Mouse (Mus musculus): Measurements from ENCODE around the gene Ddn. TPM values are rescaled to one million over a fixed set of nuclear protein-coding genes. Genes with fewer than 3 reads are reported as not detected.

The Ddn gene
- polyA plus RNA-seq, 1 experiment from 2014 or later = 0.04 TPM

- Histone ChIP-seq H3K27ac (no peak overlapping the region), H3K9me3 (no peaks in the 10 kb centered on the region), H3K27me3 (peaks cover 100% of the 10 kb centered on the region), H3K4me3 (no peak overlapping the region), H3K9ac (no peak overlapping the region), H3K4me1 (peaks cover 32% of the 10 kb centered on the region), H3K4me2 (no peak overlapping the region), H3K36me3 (no peaks in the 10 kb centered on the region)
- ATAC-seq (ENCODE audit: borderline replicate concordance, extremely low read depth, low FRiP score, low TSS enrichment) = no peak
- 1% methylated on average over 23 of the region's 23 CpGs for WGBS
Measured at GRCm38 (mm10) chr15:98791771-98792170, 17.5 kb downstream of the Ddn start.

DNA sequence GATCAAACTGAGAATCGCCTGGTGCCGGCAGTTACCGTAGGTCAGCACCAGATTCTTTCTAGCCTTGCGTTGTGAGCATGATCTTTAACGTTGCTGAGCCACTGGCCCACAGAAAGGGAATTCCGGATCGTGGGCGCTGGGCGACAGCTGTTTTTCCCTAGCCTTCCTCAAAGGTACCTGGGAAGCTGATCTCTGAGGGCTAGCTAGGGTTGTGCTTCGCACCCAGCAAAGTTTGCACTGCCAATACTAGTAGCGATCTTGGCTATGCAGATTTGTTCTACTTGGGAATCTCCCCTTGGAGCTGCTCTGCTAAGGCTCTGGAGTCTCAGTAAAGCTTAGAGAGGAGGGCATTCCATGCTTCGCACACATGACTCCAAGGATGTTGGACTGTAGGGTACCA is 18.1 kb downstream of the Ddn start:
- WGBS = 0% methylated on average over 12 of the region's 12 CpGs
- H3K4me1 ChIP-seq = peaks cover 32% of the 10 kb centered on the region
- no peaks in the 10 kb centered on the region for H3K36me3 ChIP-seq
- peak overlapping the region; percentile 17 for H3K4me3 ChIP-seq
- no peak overlapping the region for H3K9ac ChIP-seq
- H3K4me2 ChIP-seq = peak overlapping the region; percentile 29
- no peak overlapping the region for H3K27ac ChIP-seq
- no peak for ATAC-seq (ENCODE audit: borderline replicate concordance, extremely low read depth, low FRiP score, low TSS enrichment)
- peaks cover 100% of the 10 kb centered on the region for H3K27me3 ChIP-seq
- no peaks in the 10 kb centered on the region for H3K9me3 ChIP-seq

DNA sequence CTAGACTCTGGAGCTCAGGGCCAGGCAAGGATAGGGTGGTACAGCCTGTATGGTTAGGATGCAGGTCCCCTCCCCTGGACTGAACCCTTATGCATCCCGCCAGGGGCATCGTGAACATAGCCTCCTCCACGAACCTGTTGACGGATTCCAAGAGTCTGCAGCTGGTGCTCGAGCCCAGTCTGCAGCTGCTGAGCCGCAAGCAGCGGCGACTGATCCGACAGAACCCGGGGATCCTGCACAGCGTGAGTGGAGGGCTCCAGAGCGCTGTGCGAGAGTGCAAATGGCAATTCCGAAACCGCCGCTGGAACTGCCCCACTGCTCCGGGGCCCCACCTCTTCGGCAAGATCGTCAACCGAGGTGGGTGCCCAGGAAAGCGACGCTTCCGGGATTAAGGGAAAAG is 18.5 kb downstream of the Ddn start:
- H3K4me1 ChIP-seq = peaks cover 32% of the 10 kb centered on the region
- H3K27ac ChIP-seq = no peak overlapping the region
- under 1% methylated on average over 23 of the region's 23 CpGs for WGBS
- peak overlapping the region; percentile 29 for H3K4me2 ChIP-seq
- no peaks in the 10 kb centered on the region for H3K36me3 ChIP-seq
- ATAC-seq (ENCODE audit: borderline replicate concordance, extremely low read depth, low FRiP score, low TSS enrichment) = no peak
- H3K9me3 ChIP-seq = 0 out of 2 replicates have a peak, but pooled peaks cover 3% of the 10 kb centered on the region
- peaks cover 97% of the 10 kb centered on the region for H3K27me3 ChIP-seq
- peak overlapping the region; percentile 17 for H3K4me3 ChIP-seq
- no peak overlapping the region for H3K9ac ChIP-seq

GRCm38 (mm10) chr15:98789661-98790535 is 19.4 kb downstream of the Ddn start, which contains the start of gene Wnt1:
Gene Wnt1 (plus strand): TSS chr15:98789857.
- 3% methylated on average over 51 of the region's 51 CpGs for WGBS
- Histone ChIP-seq H3K27me3 (peaks cover 88% of the 10 kb centered on the region), H3K27ac (no peak within 1 kb of the TSS), H3K9me3 (0 out of 2 replicates have a peak, but pooled peaks cover 5% of the 10 kb centered on the region), H3K4me2 (peak within 1 kb of the TSS; percentile 39), H3K4me3 (peak within 1 kb of the TSS; percentile 17), H3K4me1 (peaks cover 32% of the 10 kb centered on the region), H3K9ac (no peak within 1 kb of the TSS), H3K36me3 (no peaks in the 10 kb centered on the region)
- ATAC-seq (ENCODE audit: borderline replicate concordance, extremely low read depth, low FRiP score, low TSS enrichment) = no peak

DNA sequence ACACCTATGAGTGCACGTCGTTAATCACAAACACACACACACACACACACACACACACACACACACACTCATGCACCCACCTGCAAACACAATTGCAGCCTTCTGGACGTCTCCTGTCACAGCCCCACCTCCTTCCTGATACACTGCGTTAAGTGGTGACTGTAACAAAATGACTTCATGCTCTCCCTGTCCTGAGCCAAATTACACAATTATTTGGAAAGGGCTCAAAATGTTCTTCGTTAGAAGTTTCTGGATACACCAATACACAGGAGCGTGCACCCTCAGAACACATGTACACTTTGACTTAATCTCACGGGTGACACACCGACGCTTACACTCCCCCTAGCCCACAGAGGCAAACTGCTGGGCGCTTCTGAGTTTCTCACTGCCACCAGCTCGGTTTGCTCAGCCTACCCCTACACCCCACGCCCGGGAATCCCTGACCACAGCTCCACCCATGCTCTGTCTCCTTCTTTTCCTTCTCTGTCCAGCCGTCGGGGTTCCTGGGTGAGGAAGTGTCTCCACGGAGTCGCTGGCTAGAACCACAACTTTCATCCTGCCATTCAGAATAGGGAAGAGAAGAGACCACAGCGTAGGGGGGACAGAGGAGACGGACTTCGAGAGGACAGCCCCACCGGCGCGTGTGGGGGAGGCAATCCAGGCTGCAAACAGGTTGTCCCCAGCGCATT is 20.2 kb downstream of the Ddn start:
- Histone ChIP-seq H3K9me3 (0 out of 2 replicates have a peak, but pooled peaks cover 5% of the 10 kb centered on the region), H3K4me2 (peak overlapping the region; percentile 39), H3K4me3 (0 out of 2 replicates have a peak overlapping the region, but pooled peaks have one; percentile 1), H3K4me1 (peaks cover 32% of the 10 kb centered on the region), H3K27me3 (peaks cover 80% of the 10 kb centered on the region), H3K27ac (no peak overlapping the region), H3K36me3 (no peaks in the 10 kb centered on the region), H3K9ac (no peak overlapping the region)
- 11% methylated on average over 24 of the region's 24 CpGs for WGBS
- ATAC-seq (ENCODE audit: borderline replicate concordance, extremely low read depth, low FRiP score, low TSS enrichment) = no peak

GRCm38 (mm10) chr15:98787930-98788329 is 21.4 kb downstream of the Ddn start:
- Histone ChIP-seq H3K4me1 (peaks cover 27% of the 10 kb centered on the region), H3K27ac (no peak overlapping the region), H3K9ac (no peak overlapping the region), H3K36me3 (no peaks in the 10 kb centered on the region), H3K4me3 (no peak overlapping the region), H3K4me2 (no peak overlapping the region), H3K27me3 (peaks cover 72% of the 10 kb centered on the region), H3K9me3 (0 out of 2 replicates have a peak, but pooled peaks cover 5% of the 10 kb centered on the region)
- no peak for ATAC-seq (ENCODE audit: borderline replicate concordance, extremely low read depth, low FRiP score, low TSS enrichment)
- 27% methylated on average over 4 of the region's 4 CpGs for WGBS

GRCm38 (mm10) chr15:98785744-98786143 is 23.5 kb downstream of the Ddn start:
- Histone ChIP-seq H3K4me3 (no peak overlapping the region), H3K27me3 (peaks cover 69% of the 10 kb centered on the region), H3K27ac (no peak overlapping the region), H3K36me3 (no peaks in the 10 kb centered on the region), H3K4me2 (no peak overlapping the region), H3K9me3 (0 out of 2 replicates have a peak, but pooled peaks cover 5% of the 10 kb centered on the region), H3K4me1 (peaks cover 13% of the 10 kb centered on the region), H3K9ac (no peak overlapping the region)
- no peak for ATAC-seq (ENCODE audit: borderline replicate concordance, extremely low read depth, low FRiP score, low TSS enrichment)
- 33% methylated on average over 7 of the region's 7 CpGs for WGBS

DNA sequence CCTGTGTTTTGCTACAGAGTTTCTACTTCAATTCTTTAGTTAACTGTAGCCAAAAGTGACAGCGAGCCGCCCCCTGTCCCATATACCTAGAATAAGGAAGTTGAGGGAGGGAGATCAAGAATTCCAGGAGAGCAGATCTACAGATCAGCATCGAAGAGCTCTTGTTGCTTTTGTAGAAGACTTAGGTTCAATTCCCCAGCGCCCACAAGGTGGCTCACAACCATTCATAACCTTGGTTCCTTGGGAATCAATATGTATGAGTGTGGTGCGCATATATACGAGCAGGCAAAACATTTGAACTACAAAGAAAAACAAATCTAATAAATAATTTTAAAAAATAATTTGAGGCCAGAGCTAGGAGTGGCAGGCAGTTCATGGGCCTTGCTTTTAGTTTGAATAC is 28.1 kb downstream of the Ddn start:
- 32% methylated on average over 6 of the region's 6 CpGs for WGBS
- no peak overlapping the region for H3K9ac ChIP-seq
- H3K27me3 ChIP-seq = peaks cover 69% of the 10 kb centered on the region

DNA sequence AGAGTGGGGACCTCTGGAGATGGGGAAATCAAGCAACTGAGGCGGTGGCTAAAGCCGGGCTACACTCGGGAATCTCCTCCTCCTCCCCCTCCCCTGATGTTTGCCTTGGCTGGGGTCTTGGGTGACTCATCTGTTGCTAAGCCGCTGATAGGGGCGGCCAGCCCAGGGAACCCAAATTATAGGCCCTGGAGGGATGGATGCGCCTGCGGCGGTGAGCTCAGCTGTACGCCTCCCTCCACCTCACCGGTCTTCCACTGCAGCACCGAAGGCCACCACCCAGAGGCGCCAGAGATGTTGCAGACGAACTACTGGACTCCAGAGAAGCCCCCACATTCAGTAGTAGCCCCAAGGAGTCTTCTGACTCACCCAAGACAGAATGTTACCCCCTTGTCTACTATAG is 28.7 kb downstream of the Ddn start:
- Histone ChIP-seq H3K4me3 (no peak overlapping the region), H3K4me2 (no peak overlapping the region), H3K9ac (no peak overlapping the region), H3K4me1 (peaks cover 29% of the 10 kb centered on the region), H3K36me3 (no peaks in the 10 kb centered on the region), H3K9me3 (0 out of 2 replicates have a peak, but pooled peaks cover under 1% of the 10 kb centered on the region), H3K27ac (no peak overlapping the region), H3K27me3 (peaks cover 74% of the 10 kb centered on the region)
- ATAC-seq (ENCODE audit: borderline replicate concordance, extremely low read depth, low FRiP score, low TSS enrichment) = no peak
- WGBS = 4% methylated on average over 13 of the region's 13 CpGs

More for the DNA sequence above, 28.1 kb downstream of the Ddn start:
- no peak for ATAC-seq (ENCODE audit: borderline replicate concordance, extremely low read depth, low FRiP score, low TSS enrichment)
- Histone ChIP-seq H3K27ac (no peak overlapping the region), H3K4me3 (no peak overlapping the region), H3K36me3 (no peaks in the 10 kb centered on the region), H3K4me1 (peaks cover 23% of the 10 kb centered on the region), H3K9me3 (0 out of 2 replicates have a peak, but pooled peaks cover 5% of the 10 kb centered on the region), H3K4me2 (no peak overlapping the region)

GRCm38 (mm10) chr15:98780075-98780474 is 29.2 kb downstream of the Ddn start:
- Histone ChIP-seq H3K36me3 (no peaks in the 10 kb centered on the region), H3K4me3 (no peak overlapping the region), H3K9me3 (no peaks in the 10 kb centered on the region), H3K4me1 (peaks cover 32% of the 10 kb centered on the region), H3K4me2 (no peak overlapping the region), H3K27ac (no peak overlapping the region), H3K9ac (no peak overlapping the region), H3K27me3 (peaks cover 79% of the 10 kb centered on the region)
- no peak for ATAC-seq (ENCODE audit: borderline replicate concordance, extremely low read depth, low FRiP score, low TSS enrichment)
- WGBS = 3% methylated on average over 8 of the region's 8 CpGs

DNA sequence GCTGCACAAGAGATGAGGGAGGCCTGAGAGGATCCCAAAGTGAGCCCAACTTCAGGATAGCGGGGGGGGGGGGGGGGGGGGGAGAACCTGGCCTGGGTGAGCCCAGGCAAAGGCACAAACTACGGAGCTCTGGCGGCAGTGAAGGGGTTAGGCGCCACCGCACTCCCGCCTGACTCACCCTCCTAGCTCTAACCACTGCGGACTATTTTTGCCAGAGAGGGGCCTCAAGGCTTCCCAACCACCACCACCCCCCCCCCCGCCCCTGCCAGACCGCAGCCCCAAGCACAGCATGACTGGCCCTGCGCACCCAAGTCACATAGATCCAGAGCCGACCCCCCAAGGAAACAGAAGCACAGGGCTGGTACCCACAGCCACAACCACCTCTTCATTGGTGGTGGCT is 30.5 kb downstream of the Ddn start:
- Histone ChIP-seq H3K9me3 (no peaks in the 10 kb centered on the region), H3K4me3 (no peak overlapping the region)
- ATAC-seq (ENCODE audit: borderline replicate concordance, extremely low read depth, low FRiP score, low TSS enrichment) = no peak

More for the DNA sequence above, 30.5 kb downstream of the Ddn start:
- Histone ChIP-seq H3K27me3 (peaks cover 92% of the 10 kb centered on the region), H3K36me3 (no peaks in the 10 kb centered on the region), H3K27ac (no peak overlapping the region), H3K4me1 (peaks cover 32% of the 10 kb centered on the region), H3K9ac (no peak overlapping the region), H3K4me2 (no peak overlapping the region)
- WGBS = 3% methylated on average over 10 of the region's 11 CpGs

All from lung, embryonic 15.5 days (tissue).